Mouse (Mus musculus) cerebellum, adult (tissue): Measurements from ENCODE around the gene Plekhg6.

Experiments used
- ATAC-seq: cut with Nextera tagmentation; 2 replicates; pipeline ENCODE4 v1.9.2; 2017; ENCODE audit warnings: mild to moderate bottlenecking, moderate library complexity, mixed read lengths; ENCODE audit not compliant: insufficient number of reproducible peaks, low FRiP score, low TSS enrichment

The Plekhg6 gene

DNA sequence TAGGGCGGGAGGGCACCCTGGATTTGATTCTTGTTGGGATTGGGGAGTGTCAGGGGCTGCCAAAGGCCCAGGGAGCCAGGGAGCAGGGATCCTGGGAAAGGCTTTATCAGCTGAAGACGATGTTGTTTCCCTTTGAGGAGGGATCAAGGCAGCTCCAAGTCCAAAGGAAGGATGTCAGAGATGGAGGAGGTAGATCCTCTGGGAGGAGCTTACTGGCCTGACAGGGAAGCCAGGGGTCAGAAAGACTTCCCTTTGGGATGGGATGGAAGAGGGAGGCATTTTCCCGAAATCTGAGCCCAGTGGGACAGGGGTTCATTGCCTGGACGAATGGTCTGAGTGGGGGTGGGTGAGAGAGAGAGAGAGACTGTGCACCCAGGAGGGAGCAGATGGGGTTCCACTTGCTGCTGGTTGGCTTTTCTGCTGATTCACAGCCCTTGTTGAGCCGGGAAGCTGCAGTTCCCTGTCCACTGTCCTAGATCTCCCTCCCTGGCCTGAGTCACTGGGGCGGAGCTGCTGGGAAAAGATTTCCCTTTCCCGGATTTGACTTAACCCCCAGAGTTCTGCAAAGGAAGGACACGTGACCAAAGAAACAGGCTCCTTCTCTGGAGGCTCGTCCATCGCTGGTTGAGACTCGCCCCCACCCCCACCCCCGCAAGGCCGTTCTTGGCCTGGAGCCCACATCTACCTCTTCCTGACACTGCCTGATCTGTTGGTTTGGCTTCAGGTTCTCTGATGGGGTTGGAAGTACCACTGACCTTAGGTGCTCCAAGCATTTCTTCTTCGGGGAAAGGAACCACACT lies 26.0 kb downstream of the Plekhg6 start:
- ATAC-seq, result no peak

DNA sequence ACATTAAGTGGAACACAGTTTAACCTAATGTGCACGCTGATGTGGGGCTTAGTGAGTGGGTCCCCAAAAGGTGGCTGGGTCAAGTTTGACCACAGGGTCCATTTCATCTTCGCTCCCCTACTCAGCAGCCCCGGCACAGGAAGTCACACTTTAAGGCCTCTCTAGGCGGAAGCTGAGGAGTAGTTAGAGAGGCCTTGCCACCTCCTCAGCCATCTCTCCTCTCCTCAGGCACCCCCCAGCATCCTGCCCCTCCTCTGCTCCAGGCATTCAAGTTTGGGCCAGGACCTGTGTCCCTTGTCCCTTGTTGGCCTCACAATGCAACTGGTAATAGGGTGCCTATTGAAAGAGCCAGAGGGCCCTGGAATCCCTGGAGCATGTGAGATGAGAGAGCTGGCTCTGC lies 26.9 kb downstream of the Plekhg6 start:
- no peak for ATAC-seq

DNA sequence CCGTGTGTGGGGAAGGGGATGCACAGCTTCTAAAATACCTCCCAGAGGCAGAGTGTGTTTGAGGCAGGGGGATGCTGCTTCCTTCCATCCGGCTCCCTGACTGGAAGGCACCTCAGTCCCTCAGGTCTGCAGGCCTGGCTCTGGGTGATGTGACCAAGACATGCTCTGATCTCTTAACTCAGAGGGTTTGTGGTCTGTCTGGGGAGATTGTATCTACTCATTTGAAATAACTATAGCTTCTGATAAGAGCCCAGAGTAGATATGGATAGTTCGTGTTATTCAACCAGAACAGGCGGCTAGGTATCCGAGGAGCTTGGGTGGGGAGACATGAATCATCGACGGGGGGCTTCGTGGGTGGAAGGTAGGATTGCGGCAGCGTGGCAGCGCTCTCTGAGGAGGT lies 27.4 kb downstream of the Plekhg6 start:
- no peak for ATAC-seq

DNA sequence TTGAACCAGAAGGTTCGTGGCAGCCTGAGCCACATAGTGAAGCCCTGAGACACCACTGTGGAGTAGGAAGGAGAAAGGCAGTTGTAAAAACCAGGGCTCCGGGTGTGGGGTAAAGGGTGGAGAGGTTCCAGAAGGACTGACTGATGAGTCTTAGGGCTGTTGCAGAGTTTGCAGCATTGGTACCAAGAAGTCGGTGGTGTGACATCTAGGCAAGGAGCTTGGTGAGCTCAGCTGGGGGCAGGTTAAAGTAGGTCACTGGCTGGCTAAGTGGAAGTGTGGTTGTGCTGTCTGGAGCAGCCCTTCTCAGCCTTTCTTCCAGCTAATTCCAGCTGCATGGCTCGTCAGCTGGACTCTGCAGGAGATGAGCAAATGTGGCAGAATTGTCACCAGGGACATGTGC lies 27.8 kb downstream of the Plekhg6 start:
- no peak for ATAC-seq

DNA sequence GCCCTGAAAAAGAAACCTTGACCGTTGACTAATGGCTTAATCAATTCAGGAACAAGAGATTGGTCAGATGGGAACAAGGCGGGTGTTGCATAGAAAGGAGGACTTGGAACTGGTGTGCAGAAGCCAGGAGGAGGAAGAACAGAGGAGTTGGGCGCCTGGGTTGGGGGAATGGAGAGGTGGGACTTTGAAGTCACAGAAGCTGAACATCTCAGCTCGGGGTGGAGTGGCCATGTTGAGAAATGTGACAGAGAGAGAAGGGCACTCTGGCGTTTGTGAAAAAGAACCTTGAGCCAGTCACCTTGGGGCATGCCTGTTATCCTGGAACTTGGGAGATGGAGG lies 28.6 kb downstream of the Plekhg6 start:
- no peak for ATAC-seq

DNA sequence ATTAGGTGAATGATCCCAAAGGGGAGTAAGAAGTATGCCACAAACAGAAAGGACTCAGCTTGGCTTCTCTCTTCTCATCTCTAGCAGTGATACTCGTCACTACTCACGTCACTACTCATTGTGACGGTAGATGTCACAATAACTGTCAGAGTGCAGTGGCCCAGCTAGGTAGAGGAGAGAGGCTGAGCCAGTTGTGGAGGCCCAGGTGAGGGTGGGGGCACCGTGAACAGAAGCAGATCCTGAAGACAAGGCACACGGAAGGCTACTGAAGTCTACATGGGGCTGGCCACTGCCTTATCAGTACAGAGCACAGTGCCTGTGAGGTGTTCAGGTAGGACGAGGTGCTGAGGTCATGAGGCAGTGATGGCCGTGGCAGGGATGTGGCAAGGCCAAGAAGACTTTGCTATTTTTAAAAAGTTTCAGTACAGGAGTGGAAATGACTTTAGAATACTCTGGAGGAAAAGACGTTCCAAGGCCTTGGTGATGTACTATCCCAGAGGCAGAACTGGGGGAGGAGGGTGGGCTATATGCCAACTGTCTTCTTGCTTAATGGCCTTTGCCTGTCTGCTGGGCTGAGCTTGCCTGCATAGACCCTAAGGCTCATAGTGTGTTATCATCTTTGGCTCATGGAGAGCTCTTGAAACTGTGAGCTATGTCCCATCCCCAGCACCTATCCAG lies 29.1 kb downstream of the Plekhg6 start:
- no peak for ATAC-seq

DNA sequence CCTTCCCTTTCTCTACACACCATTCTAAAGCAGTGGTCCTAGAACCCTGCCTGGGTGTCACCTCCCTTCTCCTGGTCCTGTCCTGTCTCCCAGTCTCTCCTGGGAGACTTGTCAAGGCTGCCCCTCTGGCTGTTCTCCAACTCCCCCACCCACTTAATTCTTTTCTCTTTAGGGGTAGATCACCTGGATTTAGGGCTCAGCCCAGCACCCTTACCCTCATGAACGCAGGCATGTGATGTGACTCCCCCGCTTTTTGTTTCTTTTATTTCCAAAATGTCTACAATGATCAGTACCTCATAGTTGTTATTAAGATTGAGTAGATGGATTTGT lies 29.6 kb downstream of the Plekhg6 start:
- no peak for ATAC-seq

DNA sequence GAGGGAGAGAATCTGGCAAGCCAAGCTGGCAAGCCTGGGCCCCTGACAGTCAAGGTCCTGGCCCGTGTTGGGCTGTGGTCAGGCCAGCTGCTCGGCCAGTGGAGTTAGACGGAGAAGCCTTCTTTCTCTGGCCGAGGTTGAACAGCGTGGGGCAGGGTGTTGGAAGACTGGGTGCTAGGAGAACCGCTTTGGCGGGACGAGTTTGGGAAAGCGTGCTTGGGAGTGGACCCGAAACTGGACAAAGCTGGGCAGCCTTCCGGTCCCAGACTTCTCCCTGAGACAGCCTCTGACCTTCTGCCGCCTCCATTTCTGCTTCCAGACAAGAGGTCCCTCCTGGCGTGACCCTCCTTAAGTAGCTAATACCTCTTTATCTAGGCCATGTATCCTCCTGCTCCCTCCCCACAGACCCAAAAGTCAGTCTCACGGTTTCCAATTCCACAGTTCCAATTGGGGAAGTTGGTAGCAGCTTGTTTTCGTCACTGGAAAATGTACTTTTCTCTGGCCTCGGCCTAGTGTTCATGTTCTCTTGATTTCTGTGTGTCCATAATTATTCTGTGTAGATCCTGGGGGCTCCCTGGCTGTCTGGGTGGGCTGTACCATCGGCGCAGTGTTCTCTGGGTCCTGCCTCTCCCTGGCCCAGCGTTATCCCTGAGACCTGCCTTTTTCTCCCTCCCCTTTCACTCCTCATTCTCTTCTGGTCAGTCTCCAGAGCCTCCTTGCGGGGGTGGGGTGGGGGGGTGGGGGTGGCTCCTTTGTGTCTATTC lies 30.2 kb downstream of the Plekhg6 start:
- no peak for ATAC-seq

DNA sequence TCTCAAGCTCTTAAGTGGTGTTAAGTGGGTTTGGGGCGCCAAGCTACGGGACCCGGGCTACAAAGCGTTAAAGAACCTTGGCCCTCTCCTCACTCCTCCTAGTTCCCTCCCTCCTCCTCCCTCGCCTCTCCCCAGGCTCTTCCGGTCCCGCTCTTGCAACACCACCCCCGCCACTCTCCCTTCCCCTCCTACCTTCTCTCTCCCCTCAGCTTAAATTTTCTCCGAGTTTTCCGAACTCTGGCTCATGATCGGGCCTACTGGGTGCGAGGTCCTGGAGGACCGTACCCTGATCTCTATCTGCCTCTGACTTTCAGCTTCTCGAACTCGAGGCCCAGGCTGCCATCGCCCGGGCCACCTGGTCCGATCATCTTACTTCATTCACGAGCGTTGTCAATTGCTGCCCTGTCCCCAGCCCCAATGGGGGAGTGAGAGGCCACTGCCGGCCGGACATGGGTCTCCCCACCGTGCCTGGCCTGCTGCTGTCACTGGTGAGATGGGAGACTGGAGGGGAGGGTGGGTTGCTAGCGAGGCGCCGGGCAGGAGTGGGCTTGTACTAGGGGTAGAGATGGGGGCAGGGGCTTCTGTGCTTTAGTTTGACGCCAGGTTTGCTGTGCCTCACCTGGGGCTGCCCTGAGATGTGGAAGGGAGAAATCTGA lies 30.9 kb downstream of the Plekhg6 start:
- no peak for ATAC-seq

DNA sequence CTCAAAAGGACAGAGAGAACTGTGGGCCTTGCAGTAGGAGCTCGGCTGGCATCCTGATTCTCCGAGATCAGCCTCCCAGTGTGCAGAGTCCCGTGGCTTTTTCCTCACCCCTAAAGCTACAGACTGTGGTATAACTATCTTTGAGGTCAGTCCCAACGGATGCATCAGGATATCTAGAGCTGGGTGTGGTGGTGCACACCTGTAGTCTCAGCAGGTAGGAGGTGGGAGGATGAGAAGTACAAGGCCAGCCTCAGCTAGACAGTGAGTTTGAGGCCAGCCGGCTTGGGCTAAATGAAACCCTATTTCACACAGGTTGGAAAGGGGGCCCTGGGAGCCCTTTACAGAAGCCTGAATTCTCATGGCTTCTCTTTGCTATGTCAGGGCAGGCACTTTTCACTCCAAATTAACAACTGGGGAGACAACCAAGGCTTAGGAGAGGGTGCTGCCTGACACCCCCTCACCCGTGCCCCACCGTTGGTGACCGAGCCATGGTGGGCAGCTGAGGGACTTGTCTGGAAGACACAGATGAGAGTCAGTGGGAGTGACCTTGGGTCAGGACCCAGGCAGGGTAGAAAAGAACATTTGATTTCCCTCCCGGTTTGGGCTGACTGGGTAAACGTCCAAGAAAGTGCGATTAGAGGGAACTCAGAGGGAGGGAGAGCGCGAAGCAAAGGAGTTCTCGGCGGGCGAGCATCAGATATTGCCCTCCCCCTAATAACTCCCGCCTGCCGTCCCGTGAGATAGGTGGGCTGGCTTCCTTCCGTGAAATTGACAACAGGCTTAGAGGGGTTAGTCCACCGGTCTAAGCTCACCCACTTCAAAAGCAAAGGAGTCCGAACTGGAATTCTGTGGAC lies 31.6 kb downstream of the Plekhg6 start, which contains the start of gene Tnfrsf1a:
Gene Tnfrsf1a, plus strand, starts transcription at position 642 of the 854 bp plus-strand sequence.
- ATAC-seq, result no peak

DNA sequence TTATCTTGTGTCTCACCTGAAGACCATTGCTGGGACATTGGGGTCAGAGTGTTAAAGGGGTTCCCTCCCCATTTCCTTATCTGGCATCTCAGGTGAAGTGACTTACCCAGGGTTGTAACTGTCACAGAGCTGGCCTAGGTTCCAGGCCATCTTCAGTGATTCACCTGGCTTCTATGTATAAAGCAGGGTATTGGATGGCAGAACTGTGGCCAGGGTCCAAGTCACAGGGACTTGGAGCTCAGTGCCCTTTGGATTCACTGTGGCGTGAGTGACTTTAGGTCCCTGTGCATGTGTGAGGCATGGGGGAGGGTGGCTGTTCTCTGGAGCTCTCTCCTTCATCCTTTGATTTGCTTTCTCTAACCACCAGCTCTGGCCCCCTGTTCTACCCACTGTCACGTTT lies 34.6 kb downstream of the Plekhg6 start:
- no peak for ATAC-seq

DNA sequence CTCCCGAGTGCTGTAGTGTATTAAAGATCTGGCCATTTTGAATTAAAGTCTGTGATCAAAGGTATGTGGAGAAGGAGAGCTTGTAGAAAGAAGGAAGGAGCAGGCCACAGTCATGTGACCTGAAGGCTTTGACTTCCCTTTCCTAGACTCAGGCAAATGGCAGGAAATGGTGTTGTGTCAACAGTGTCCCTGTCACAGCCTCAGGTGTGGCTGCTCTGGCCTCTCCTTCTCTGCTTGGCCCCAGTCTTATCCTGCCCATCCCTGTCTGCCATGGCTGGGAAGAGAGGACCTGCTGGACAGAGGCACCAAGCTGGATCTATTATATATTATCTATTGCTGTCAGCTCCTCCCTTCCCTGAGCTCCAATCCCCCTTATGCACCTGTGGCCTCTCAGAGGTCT lies 35.0 kb downstream of the Plekhg6 start:
- ATAC-seq, result no peak

DNA sequence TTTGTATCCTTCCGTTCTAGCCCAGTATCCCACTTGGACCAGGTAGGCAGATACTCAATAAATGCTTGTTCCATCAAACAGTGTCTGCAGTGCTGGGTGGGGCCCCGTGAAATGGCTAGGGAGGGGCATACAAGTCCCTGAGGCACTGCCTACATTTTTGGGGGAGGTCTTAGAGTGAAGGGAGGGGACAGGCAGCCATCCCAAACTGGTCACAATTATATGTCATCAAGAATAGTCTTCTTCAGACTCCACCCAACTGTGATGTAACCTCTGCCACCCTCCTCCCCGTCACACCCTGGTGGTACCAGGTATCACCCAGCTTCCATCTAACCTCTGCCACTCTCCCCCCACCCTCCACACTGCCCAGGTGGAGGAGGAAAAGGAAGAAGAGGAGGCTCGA lies 35.7 kb downstream of the Plekhg6 start:
- no peak for ATAC-seq

DNA sequence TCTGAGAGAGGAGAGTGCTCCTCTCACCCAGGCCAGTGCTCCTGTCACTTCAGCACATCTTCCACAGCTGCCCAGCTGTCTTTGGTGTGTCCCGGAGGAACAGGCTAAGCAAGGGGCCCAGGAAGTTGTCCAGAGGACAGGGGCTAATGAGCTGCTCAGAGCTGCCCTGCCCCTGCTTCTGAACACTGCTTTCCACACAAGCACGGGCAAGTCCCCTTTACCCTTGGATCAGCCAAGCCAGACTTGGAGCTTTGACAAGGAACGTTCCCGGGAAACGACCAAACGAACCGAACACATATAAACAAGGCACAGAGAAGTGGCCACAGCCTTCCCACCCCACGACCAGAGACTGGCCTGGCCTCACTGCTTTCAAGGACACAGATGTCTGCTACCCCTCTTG lies 36.5 kb downstream of the Plekhg6 start:
- ATAC-seq, result no peak

DNA sequence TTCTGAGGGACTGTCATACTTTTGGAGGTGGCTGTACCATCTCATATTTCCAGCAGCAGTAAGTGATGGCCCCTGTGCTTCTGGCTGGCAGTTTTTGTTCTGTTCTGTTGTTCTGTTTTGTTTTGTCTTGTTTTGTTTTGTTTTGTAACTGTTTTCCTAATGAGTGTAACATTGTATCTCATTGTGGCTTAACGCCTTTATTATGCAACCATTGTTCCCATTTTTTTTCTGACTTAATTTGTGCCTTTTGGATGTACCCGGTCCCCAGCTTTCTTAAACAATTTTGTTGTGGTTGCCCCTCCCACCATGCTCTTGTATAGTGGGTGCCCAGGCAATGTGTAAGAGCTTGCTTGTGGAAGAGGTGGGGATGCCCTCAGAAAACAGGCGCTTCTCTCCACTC lies 38.4 kb downstream of the Plekhg6 start:
- no peak for ATAC-seq

DNA sequence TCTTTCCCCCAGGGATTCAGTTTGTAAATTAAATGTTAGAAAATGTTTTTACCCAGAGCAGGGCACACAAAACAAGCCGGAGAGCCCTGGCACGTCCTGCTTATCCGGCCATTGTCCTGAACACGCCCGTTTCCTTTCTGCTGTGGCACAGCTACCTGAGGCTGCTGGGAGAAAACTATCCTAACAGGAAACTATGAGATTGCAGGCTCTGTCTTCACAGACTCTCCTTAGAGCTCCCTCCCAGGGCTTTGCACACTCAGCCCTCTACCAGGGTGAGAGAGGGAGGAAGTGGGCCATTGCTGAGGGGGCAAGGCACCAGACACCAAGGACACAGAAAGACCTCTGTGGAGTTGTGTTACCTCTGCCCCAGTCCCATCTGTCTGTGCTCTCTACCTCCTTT lies 40.3 kb downstream of the Plekhg6 start:
- no peak for ATAC-seq

DNA sequence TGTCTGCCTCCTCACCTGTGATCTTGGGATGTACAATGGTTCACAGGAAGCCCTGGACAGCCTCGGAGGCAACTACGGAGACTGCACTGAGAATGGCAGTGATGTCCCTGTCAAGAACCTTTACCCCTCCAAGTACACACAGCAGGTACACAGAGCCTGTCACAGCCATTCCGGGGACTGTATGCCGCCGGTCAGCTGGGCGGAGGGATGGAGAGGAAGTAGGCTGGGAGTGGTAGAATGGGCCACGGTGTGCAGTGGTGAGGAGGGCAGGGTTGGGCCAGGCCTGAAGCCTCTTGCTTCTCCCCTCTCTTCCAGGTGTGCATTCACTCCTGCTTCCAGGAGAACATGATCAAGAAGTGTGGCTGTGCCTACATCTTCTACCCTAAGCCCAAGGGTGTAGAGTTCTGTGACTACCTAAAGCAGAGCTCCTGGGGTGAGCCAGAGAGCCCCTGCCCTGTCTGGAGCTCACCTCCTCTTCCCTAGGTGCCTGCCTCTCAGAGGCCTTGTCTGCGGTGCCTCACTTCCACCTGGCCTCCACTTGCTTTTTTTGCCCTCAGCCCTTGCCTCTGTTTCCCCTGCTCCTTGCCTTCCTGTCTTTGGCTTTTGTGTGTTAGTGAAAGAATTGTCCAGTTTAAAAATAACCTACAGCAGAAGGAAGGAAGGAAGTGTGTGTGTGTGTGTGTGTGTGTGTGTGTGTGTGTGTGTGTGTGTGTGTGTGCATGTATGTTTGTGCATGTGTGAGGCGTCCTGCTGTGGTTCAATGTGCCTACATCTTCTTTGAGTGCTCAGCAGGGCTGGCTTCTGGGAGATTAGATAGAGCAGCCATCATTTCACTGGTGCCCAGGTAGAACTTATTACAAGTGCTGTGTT lies 41.6 kb downstream of the Plekhg6 start:
- ATAC-seq, result no peak

DNA sequence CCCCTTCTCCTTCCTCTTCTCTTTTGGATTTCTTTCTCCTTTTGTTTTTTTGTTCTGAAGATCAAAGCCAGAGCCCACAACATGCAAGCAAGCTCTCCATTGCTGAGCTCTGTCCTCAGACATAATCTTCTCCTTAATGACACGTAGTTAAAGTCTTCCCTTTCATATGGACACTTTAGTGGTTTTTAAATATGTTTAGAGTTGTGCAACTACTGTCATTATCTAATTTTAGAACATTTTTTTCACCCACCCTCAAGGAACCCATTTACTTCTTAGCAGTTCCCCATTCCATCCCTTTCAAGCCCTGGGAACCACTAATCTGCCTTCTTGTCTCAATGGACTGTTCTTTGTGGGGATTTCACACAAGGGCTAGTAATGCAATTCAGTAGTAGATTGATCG lies 46.2 kb downstream of the Plekhg6 start:
- no peak for ATAC-seq
